Mouse (Mus musculus) embryonic facial prominence, embryonic 14.5 days (tissue): ENCODE data around the gene Itgb1bp2. TPM values are rescaled to one million over a fixed set of nuclear protein-coding genes. Genes with fewer than 3 reads are reported as not detected.
"Not testable (repeated sequence)": the region's sequence is repeated elsewhere in the genome, so short reads cannot be mapped to it uniquely, and the experiment has no call there.

ENCODE experiments used
- ATAC-seq: fragments of 200-750 bp; cut with Nextera tagmentation; 2 replicates; pipeline ENCODE4 v1.8.0; 2017; ENCODE audit warnings: low read depth, moderate number of reproducible peaks, moderate TSS enrichment
- DNase-seq: peaks from one replicate; pipeline ENCODE4 v3.0.0-alpha.2; 2015; ENCODE audit warnings: low spot score
- H3K27ac ChIP-seq: fragments of 300-500 bp; sonication (generic); replicated peaks from 2 replicates; pipeline ENCODE4 v1.5.1; 2014; ENCODE audit warnings: low read depth, mild to moderate bottlenecking, low read length, moderate library complexity
- H3K27me3 ChIP-seq: fragments of 300-500 bp; sonication (generic); replicated peaks from 2 replicates; pipeline ENCODE4 v1.6.1; 2014; ENCODE audit warnings: low read length; ENCODE audit not compliant: control insufficient read depth, insufficient read depth
- H3K36me3 ChIP-seq: fragments of 300-500 bp; sonication (generic); 2 replicates; pipeline ENCODE4 v1.6.1; 2014; ENCODE audit warnings: low read length, mixed read lengths; ENCODE audit not compliant: control insufficient read depth, insufficient read depth
- H3K4me1 ChIP-seq: fragments of 300-500 bp; sonication (generic); 2 replicates; pipeline ENCODE4 v1.6.1; 2014; ENCODE audit warnings: antibody characterized with exemption, low read length; ENCODE audit not compliant: control insufficient read depth, insufficient read depth
- H3K4me2 ChIP-seq: fragments of 300-500 bp; sonication (generic); 2 replicates; pipeline ENCODE4 v1.6.1; 2014; ENCODE audit warnings: low read depth, mild to moderate bottlenecking, low read length, moderate library complexity, mixed read lengths
- H3K4me3 ChIP-seq: fragments of 300-500 bp; sonication (generic); 2 replicates; pipeline ENCODE4 v1.5.1; 2014; ENCODE audit warnings: low read depth, mild to moderate bottlenecking, low read length
- H3K9ac ChIP-seq: fragments of 300-500 bp; sonication (generic); 2 replicates; pipeline ENCODE4 v1.6.1; 2014; ENCODE audit warnings: low read depth, mild to moderate bottlenecking, low read length, moderate library complexity, mixed read lengths
- H3K9me3 ChIP-seq: fragments of 300-500 bp; sonication (generic); 2 replicates; pipeline ENCODE4 v1.6.1; 2016; ENCODE audit warnings: low read length; ENCODE audit not compliant: control insufficient read depth
- WGBS: fragments of 180-500 bp; shearing (Covaris S2); extraction: QIAGEN DNeasy Blood & Tissue Kit; methylation state at CpG from one replicate; pipeline ENCODE4 v1.1.7; 2014; 5-methylcytosine and 5-hydroxymethylcytosine counted together
- polyA plus RNA-seq: library from polyadenylated mRNA; unstranded; fragments of >200 nt; fragmentation: Nextera tagmentation; extraction: Ambion mirVana; gene quantifications from 2 replicates; pipeline ENCODE4 v1.2.1, GENCODE M21; 2014

The Itgb1bp2 gene
- polyA plus RNA-seq, 1 experiment from 2014 or later, result 157 TPM

DNA sequence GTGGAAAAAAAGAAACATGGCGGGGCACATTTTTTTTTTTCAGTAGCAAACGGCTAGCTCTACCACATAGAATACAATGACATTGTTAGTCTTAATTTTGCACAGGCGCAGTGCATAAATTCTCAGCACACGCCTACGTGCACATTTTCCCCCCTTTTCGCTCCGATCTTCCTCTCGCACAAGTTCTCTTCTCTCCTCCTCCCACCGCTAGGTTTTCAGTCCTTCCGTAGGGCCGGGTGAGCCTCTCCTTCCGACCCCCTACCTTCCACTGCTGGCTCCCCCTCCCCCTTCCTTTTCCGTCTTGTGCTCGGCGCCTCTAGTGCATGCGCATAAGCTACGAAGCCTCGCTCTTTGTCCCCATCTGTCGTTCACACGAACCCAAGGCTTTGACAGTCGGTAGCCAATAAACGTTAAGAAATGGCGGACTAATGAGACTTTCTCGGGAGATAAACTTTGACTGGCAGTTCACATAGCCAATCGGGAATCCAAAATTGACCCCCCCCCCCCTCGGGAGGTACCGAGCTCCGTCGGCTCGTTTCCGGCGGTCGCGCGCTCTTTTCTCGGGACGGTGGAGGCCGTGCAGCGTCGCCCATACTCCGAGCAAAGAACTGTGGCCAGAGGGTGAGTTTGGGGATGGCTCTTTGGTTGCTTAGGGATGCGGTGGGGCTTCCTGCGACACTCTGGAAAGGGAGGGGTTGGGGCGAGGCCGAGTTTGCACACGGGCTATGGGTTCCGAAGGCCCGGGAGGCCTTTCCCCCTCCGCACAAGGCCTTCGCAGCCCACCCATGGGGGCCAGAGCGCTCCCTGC lies 19.5 kb upstream of the Itgb1bp2 start, which contains the start of gene Nono:
TSS of gene Nono (plus strand) at position 177 of the 808 bp plus-strand sequence.
- Histone ChIP-seq H3K9ac (peak within 1 kb of the TSS; percentile 89), H3K9me3 (no peaks in the 10 kb centered on the region), H3K36me3 (peaks cover 14% of the 10 kb centered on the region; the same call in 1 of the 2 replicates), H3K4me2 (peak within 1 kb of the TSS; percentile 54), H3K4me3 (peak within 1 kb of the TSS; percentile 66), H3K4me1 (no peaks in the 10 kb centered on the region), H3K27me3 (no peaks in the 10 kb centered on the region; the same call in 1 of the 2 replicates), H3K27ac (peak within 1 kb of the TSS; percentile 97)
- DNase-seq (peak; percentile 98), ATAC-seq (peak; percentile 96)
- whole genome bisulfite sequencing, result 23% methylated on average over 31 of the region's 51 CpGs

DNA sequence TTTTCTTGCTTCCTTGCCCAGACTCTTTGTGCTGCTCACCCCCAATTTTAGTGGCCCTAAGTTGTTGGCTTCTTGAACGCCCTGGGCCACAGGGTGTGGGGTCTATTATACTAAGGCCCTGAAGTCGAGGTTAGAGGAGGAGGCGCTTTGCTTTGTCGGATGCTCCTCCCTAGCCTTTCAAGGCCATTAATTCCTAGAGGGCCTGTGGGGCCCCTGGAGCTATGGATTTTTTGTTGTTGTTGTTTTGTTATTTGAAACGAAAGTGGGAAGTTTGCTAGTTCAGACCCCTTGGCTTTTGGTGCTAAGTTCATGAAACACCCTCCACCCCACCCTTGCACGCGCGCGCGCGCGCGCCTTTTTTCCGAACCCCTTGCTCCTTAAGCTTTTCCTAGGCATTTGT lies 18.9 kb upstream of the Itgb1bp2 start:
- DNase-seq (peak; percentile 42), ATAC-seq (peak; percentile 54)
- Histone ChIP-seq H3K27ac (peak overlapping the region; percentile 97), H3K9ac (peak overlapping the region; percentile 89), H3K9me3 (no peaks in the 10 kb centered on the region), H3K4me1 (no peaks in the 10 kb centered on the region), H3K36me3 (peaks cover 14% of the 10 kb centered on the region; the same call in 1 of the 2 replicates), H3K4me3 (peak overlapping the region; percentile 66), H3K27me3 (no peaks in the 10 kb centered on the region; the same call in 1 of the 2 replicates), H3K4me2 (peak overlapping the region; percentile 54)
- WGBS, result 17% methylated on average over 14 of the region's 14 CpGs

DNA sequence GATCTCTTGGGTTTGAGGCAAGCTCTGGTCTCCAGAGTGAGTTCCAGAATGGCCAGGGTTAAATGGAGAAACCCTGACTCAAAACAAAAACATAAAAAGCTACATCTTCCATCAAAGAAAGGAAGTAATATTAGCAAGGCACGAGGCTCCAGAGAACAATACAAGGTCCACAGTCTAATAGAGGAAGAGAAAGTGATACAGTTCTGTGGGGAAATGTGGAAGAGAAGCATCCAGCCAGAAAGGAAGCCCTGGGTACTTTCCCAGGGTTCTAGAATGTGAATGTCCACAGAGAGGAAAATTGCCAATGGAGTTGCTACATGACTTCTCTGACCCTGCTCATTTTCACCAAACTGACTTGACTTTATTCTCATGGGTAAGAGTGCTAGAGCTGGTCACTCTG lies 2.3 kb downstream of the Itgb1bp2 start:
- H3K36me3 ChIP-seq, result peaks cover 49% of the 10 kb centered on the region
- no peak for ATAC-seq
- H3K4me2 ChIP-seq, result no peak overlapping the region
- no peak overlapping the region for H3K4me3 ChIP-seq
- no peaks in the 10 kb centered on the region for H3K4me1 ChIP-seq
- no peak for DNase-seq
- no peak overlapping the region for H3K9ac ChIP-seq
- H3K9me3 ChIP-seq, result no peaks in the 10 kb centered on the region
- no peaks in the 10 kb centered on the region for H3K27me3 ChIP-seq
- 73% methylated on average over 1 of the region's 1 CpGs for WGBS
- H3K27ac ChIP-seq, result no peak overlapping the region

DNA sequence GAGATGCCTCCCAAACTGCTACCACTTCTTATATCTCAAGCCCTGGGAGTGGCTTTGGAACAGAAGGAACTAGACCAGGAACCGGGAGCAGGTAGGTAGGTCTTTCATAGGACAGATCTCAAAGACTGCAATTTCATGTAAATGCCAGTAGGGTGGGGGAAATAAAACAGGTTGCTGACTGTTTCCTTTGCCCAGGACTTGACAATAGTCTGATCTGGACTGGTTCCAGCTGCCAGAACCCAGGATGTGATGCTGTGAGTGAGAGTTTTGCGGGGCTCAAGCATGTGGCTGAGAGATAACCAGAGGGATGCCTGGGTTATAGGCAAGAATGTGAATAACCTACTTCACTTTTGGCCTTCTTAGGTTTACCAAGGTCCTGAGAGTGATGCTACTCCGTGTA lies 2.7 kb downstream of the Itgb1bp2 start:
- ATAC-seq (no peak), DNase-seq (no peak)
- Histone ChIP-seq H3K27me3 (no peaks in the 10 kb centered on the region), H3K27ac (no peak overlapping the region), H3K4me3 (no peak overlapping the region), H3K4me2 (no peak overlapping the region), H3K9ac (no peak overlapping the region), H3K36me3 (peaks cover 45% of the 10 kb centered on the region), H3K9me3 (no peaks in the 10 kb centered on the region), H3K4me1 (no peaks in the 10 kb centered on the region)
- WGBS, result 86% methylated on average over 3 of the region's 3 CpGs

DNA sequence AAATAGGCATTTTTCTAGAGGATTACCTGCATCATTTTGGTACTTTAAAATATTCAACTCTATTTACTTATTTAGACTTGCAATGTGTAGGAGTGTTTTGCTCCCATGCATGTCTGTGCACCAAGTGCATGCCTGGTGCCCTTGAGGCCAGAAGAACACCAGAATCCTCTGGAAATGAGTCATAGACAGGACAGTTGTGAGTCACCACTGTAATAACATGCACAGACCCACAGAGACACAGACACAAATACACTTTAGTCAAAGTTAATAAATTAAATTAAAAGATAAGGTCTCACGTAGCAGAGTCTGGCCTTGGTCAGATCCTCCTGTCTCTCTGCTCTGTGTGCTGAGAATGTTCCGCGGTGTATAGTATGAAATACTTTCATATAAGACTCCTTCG lies 23.3 kb downstream of the Itgb1bp2 start:
- 90% methylated on average over 4 of the region's 4 CpGs for WGBS
- no peaks in the 10 kb centered on the region for H3K9me3 ChIP-seq
- H3K36me3 ChIP-seq, result peaks cover 8% of the 10 kb centered on the region; the same call in 1 of the 2 replicates
- no peak overlapping the region for H3K4me3 ChIP-seq
- no peak for ATAC-seq
- H3K27me3 ChIP-seq, result no peaks in the 10 kb centered on the region
- H3K4me1 ChIP-seq, result no peaks in the 10 kb centered on the region
- no peak overlapping the region for H3K4me2 ChIP-seq
- no peak overlapping the region for H3K27ac ChIP-seq
- no peak overlapping the region for H3K9ac ChIP-seq
- DNase-seq, result no peak

DNA sequence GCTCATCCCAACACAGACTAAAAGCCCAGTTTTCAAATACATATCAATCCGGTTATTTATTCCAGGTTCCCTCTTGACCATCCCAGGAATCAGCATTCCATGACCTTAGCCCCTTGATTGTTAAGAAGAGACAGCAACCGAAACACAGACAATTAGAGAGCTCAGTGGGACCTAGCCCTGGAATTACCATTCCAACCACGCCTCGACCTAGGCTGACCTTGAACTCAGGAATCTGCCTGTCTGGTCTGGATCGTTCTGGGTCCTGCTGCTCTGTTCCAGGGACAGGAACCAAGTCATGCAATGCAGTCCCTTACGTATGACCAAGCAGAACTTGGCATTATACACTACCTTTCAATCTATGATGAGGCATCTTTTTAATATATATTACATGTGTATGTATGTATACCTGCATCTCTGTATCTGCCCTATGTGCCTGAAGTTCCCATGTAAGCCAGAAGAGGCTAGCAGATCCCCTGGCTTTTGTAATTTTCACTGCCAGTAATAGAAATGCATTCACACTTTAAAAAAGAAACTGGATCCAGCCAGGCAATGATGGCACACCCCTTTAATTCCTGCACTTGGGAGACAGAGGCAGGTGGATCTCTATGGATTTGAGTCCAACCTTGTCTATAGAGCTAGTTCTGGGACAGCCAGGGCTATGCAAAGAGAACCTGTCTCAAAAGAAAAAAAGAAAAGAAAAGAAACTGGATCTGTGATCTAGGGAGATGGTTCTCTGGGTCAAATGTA lies 32.9 kb downstream of the Itgb1bp2 start:
- H3K36me3 ChIP-seq, result no peaks in the 10 kb centered on the region
- ATAC-seq (no peak), DNase-seq (no peak)
- WGBS, result 75% methylated on average over 6 of the region's 6 CpGs
- H3K27me3 ChIP-seq, result no peaks in the 10 kb centered on the region
- no peak overlapping the region for H3K4me3 ChIP-seq
- H3K27ac ChIP-seq, result no peak overlapping the region
- H3K9ac ChIP-seq, result no peak overlapping the region
- H3K9me3 ChIP-seq, result no peaks in the 10 kb centered on the region
- no peak overlapping the region for H3K4me2 ChIP-seq
- H3K4me1 ChIP-seq, result no peaks in the 10 kb centered on the region

DNA sequence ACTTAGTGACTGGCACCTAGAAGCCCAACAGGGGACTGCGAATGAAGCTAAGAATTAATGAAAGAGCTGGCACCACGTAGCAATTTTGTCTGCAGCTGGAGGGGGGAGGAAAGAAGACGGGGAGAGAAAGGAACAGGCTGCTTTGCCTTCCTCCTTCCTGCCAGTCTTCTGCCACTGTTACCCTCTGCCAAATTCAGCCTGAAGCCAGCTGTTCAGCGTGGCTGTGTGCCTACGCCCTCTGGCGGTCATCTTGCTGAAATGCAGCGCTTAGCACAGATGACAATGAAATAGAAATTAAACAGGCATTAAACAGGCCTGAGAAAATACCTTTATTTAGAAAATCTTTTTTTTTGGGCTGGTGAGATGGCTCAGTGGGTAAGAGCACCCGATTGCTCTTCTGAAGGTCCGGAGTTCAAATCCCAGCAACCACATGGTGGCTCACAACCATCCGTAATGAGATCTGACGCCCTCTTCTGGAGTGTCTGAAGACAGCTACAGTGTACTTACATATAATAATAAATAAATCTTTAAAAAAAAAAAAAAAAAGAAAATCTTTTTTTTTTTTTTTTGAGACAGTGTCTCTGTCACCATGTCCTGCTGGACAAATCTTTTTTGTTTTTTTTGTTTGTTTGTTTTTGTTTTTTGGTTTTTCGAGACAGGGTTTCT lies 37.7 kb downstream of the Itgb1bp2 start:
- WGBS, result 26% methylated on average over 10 of the region's 12 CpGs

More for the DNA sequence above, 37.7 kb downstream of the Itgb1bp2 start:
- H3K36me3 ChIP-seq, H3K4me3 ChIP-seq, H3K27ac ChIP-seq, ATAC-seq, H3K9ac ChIP-seq, H3K9me3 ChIP-seq, H3K4me1 ChIP-seq, H3K27me3 ChIP-seq, H3K4me2 ChIP-seq: not testable (repeated sequence)
- DNase-seq, result peak; percentile 53
